Mouse (Mus musculus): ENCODE data around the gene Hes7. TPM values are rescaled to one million over a fixed set of nuclear protein-coding genes. Genes with fewer than 3 reads are reported as not detected.
A peak's percentile ranks its signal among the peaks of the same experiment; 100 is the strongest.

Gene Hes7
- total and polyA plus RNA-seq, 2 experiments from 2014 or later = 1.3 to 1.6 TPM

GRCm38 (mm10) chr11:69098039-69098761 lies 22.0 kb upstream of the Hes7 start:
- Histone ChIP-seq H3K9ac (peak overlapping the region; percentile 69; the same call in 1 of the 2 replicates), H3K4me2 (ENCODE audit: low read depth) (peak overlapping the region; percentile 87), H3K27me3 (ENCODE audit: insufficient read depth, low read length) (no peaks in the 10 kb centered on the region), H3K4me1 (ENCODE audit: insufficient read depth) (peaks cover 27% of the 10 kb centered on the region), H3K27ac (ENCODE audit: low read depth, low read length) (peak overlapping the region; percentile 88), H3K4me3 (ENCODE audit: low read depth, low read length) (peak overlapping the region; percentile 58), H3K36me3 (ENCODE audit: insufficient read depth) (peaks cover 27% of the 10 kb centered on the region), H3K9me3 (ENCODE audit: low read length) (no peaks in the 10 kb centered on the region)
- DNase-seq = no peak
- no peak for TF ChIP-seq CTCF (IDR thresholded peaks at IDR 0.05; ENCODE audit: low read depth)
- WGBS = 17% methylated on average over 8 of the region's 8 CpGs
- ATAC-seq = no peak

GRCm38 (mm10) chr11:69098762-69099091 lies 21.5 kb upstream of the Hes7 start:
- DNase-seq (peak; percentile 91), ATAC-seq (no peak)
- peaks cover 27% of the 10 kb centered on the region for H3K4me1 ChIP-seq (ENCODE audit: insufficient read depth)
- H3K36me3 ChIP-seq (ENCODE audit: insufficient read depth) = peaks cover 32% of the 10 kb centered on the region
- no peak for TF ChIP-seq CTCF (IDR thresholded peaks at IDR 0.05; ENCODE audit: low read depth)
- H3K4me2 ChIP-seq (ENCODE audit: low read depth) = peak overlapping the region; percentile 87
- 2% methylated on average over 19 of the region's 19 CpGs for WGBS
- no peaks in the 10 kb centered on the region for H3K27me3 ChIP-seq (ENCODE audit: insufficient read depth, low read length)
- H3K4me3 ChIP-seq (ENCODE audit: low read depth, low read length) = peak overlapping the region; percentile 58
- peak overlapping the region; percentile 69 for H3K9ac ChIP-seq
- H3K27ac ChIP-seq (ENCODE audit: low read depth, low read length) = peak overlapping the region; percentile 88
- H3K9me3 ChIP-seq (ENCODE audit: low read length) = no peaks in the 10 kb centered on the region

GRCm38 (mm10) chr11:69099177-69099914 lies 20.9 kb upstream of the Hes7 start:
- H3K4me2 ChIP-seq (ENCODE audit: low read depth) = peak overlapping the region; percentile 87
- peak overlapping the region; percentile 58 for H3K4me3 ChIP-seq (ENCODE audit: low read depth, low read length)
- DNase-seq = peak; percentile 74
- no peaks in the 10 kb centered on the region for H3K27me3 ChIP-seq (ENCODE audit: insufficient read depth, low read length)
- peaks cover 38% of the 10 kb centered on the region for H3K36me3 ChIP-seq (ENCODE audit: insufficient read depth)
- H3K9me3 ChIP-seq (ENCODE audit: low read length) = no peaks in the 10 kb centered on the region
- peaks cover 25% of the 10 kb centered on the region for H3K4me1 ChIP-seq (ENCODE audit: insufficient read depth)
- peak overlapping the region; percentile 69 for H3K9ac ChIP-seq
- ATAC-seq = no peak
- TF ChIP-seq CTCF (IDR thresholded peaks at IDR 0.05; ENCODE audit: low read depth) = no peak
- H3K27ac ChIP-seq (ENCODE audit: low read depth, low read length) = peak overlapping the region; percentile 88
- under 1% methylated on average over 22 of the region's 22 CpGs for WGBS

- peaks cover 44% of the 10 kb centered on the region for H3K36me3 ChIP-seq (ENCODE audit: insufficient read depth)
- ATAC-seq = peak; percentile 66
- peak overlapping the region; percentile 87 for H3K4me2 ChIP-seq (ENCODE audit: low read depth)
- H3K9me3 ChIP-seq (ENCODE audit: low read length) = no peaks in the 10 kb centered on the region
- peak; percentile 45 for TF ChIP-seq CTCF (IDR thresholded peaks at IDR 0.05; ENCODE audit: low read depth)
- peak; percentile 94 for DNase-seq
- H3K4me1 ChIP-seq (ENCODE audit: insufficient read depth) = peaks cover 23% of the 10 kb centered on the region
- WGBS = 5% methylated on average over 23 of the region's 23 CpGs
- H3K4me3 ChIP-seq (ENCODE audit: low read depth, low read length) = peak overlapping the region; percentile 58
- peak overlapping the region; percentile 88 for H3K27ac ChIP-seq (ENCODE audit: low read depth, low read length)
- H3K27me3 ChIP-seq (ENCODE audit: insufficient read depth, low read length) = no peaks in the 10 kb centered on the region
- peak overlapping the region; percentile 69 for H3K9ac ChIP-seq
These were observed 20.3 kb upstream of the Hes7 start for GRCm38 (mm10) chr11:69099915-69100345.

- Histone ChIP-seq H3K27me3 (ENCODE audit: insufficient read depth, low read length) (no peaks in the 10 kb centered on the region), H3K27ac (ENCODE audit: low read depth, low read length) (0 out of 2 replicates have a peak overlapping the region, but pooled peaks have one; percentile 88), H3K9ac (peak overlapping the region; percentile 69; the same call in 1 of the 2 replicates), H3K4me2 (ENCODE audit: low read depth) (peak overlapping the region; percentile 87), H3K4me3 (ENCODE audit: low read depth, low read length) (peak overlapping the region; percentile 58), H3K36me3 (ENCODE audit: insufficient read depth) (peaks cover 53% of the 10 kb centered on the region), H3K9me3 (ENCODE audit: low read length) (no peaks in the 10 kb centered on the region), H3K4me1 (ENCODE audit: insufficient read depth) (peaks cover 20% of the 10 kb centered on the region)
- TF ChIP-seq CTCF (IDR thresholded peaks at IDR 0.05; ENCODE audit: low read depth) = no peak
- DNase-seq (no peak), ATAC-seq (no peak)
- 92% methylated on average over 20 of the region's 20 CpGs for WGBS
These were observed 19.4 kb upstream of the Hes7 start for GRCm38 (mm10) chr11:69100639-69101360.

- 91% methylated on average over 21 of the region's 21 CpGs for WGBS
- ATAC-seq (no peak), DNase-seq (no peak)
- H3K4me1 ChIP-seq (ENCODE audit: insufficient read depth) = peaks cover 16% of the 10 kb centered on the region
- TF ChIP-seq CTCF (IDR thresholded peaks at IDR 0.05; ENCODE audit: low read depth) = no peak
- H3K36me3 ChIP-seq (ENCODE audit: insufficient read depth) = peaks cover 59% of the 10 kb centered on the region
- no peaks in the 10 kb centered on the region for H3K9me3 ChIP-seq (ENCODE audit: low read length)
- H3K9ac ChIP-seq = no peak overlapping the region
- H3K27ac ChIP-seq (ENCODE audit: low read depth, low read length) = no peak overlapping the region
- H3K4me3 ChIP-seq (ENCODE audit: low read depth, low read length) = no peak overlapping the region
- H3K4me2 ChIP-seq (ENCODE audit: low read depth) = no peak overlapping the region
- H3K27me3 ChIP-seq (ENCODE audit: insufficient read depth, low read length) = no peaks in the 10 kb centered on the region
These were observed 18.4 kb upstream of the Hes7 start for GRCm38 (mm10) chr11:69101604-69102402.

Data from forebrain, postnatal 0 days (tissue).